Mouse (Mus musculus): ENCODE measurements around the gene Tex22. TPM values are rescaled to one million over a fixed set of nuclear protein-coding genes. Genes with fewer than 3 reads are reported as not detected.

Gene Tex22
- polyA plus RNA-seq, 1 experiment from 2014 or later: not detected

- Histone ChIP-seq H3K4me3 (peak overlapping the region; percentile 14; the same call in 1 of the 2 replicates), H3K27ac (peak overlapping the region; percentile 93), H3K9me3 (replicated peaks) (no peaks in the 10 kb centered on the region), H3K9ac (peak overlapping the region; percentile 67), H3K27me3 (replicated peaks) (no peaks in the 10 kb centered on the region), H3K4me1 (peaks cover 88% of the 10 kb centered on the region), H3K4me2 (peak overlapping the region; percentile 60), H3K36me3 (peaks cover 43% of the 10 kb centered on the region)
- ATAC-seq: peak; percentile 94
- WGBS (ENCODE audit: insufficient replicate concordance): 20% methylated on average over 4 of the region's 4 CpGs
These were observed 33.3 kb downstream of the Tex22 start for GRCm38 (mm10) chr12:113107431-113108124.

- Histone ChIP-seq H3K4me3 (no peak overlapping the region), H3K27ac (peak overlapping the region; percentile 93), H3K9ac (peak overlapping the region; percentile 40; the same call in 1 of the 2 replicates), H3K4me1 (peaks cover 85% of the 10 kb centered on the region), H3K4me2 (no peak overlapping the region), H3K27me3 (replicated peaks) (no peaks in the 10 kb centered on the region), H3K36me3 (peaks cover 44% of the 10 kb centered on the region), H3K9me3 (replicated peaks) (no peaks in the 10 kb centered on the region)
- WGBS (ENCODE audit: insufficient replicate concordance): 85% methylated on average over 17 of the region's 17 CpGs
- no peak for ATAC-seq
These were observed 34.4 kb downstream of the Tex22 start for GRCm38 (mm10) chr12:113108528-113109283.

GRCm38 (mm10) chr12:113109801-113110200, 35.5 kb downstream of the Tex22 start:
- Histone ChIP-seq H3K27me3 (replicated peaks) (no peaks in the 10 kb centered on the region), H3K4me2 (no peak overlapping the region), H3K36me3 (peaks cover 48% of the 10 kb centered on the region), H3K4me1 (peaks cover 75% of the 10 kb centered on the region), H3K9ac (no peak overlapping the region), H3K27ac (peak overlapping the region; percentile 57; the same call in 1 of the 2 replicates), H3K9me3 (replicated peaks) (no peaks in the 10 kb centered on the region), H3K4me3 (no peak overlapping the region)
- 90% methylated on average over 10 of the region's 10 CpGs for WGBS (ENCODE audit: insufficient replicate concordance)
- no peak for ATAC-seq

- H3K9me3 ChIP-seq (replicated peaks): no peaks in the 10 kb centered on the region
- H3K27ac ChIP-seq: no peak overlapping the region
- 86% methylated on average over 4 of the region's 4 CpGs for WGBS (ENCODE audit: insufficient replicate concordance)
- ATAC-seq: no peak
- peaks cover 32% of the 10 kb centered on the region for H3K4me1 ChIP-seq
- H3K4me3 ChIP-seq: no peak overlapping the region
- peaks cover 74% of the 10 kb centered on the region for H3K36me3 ChIP-seq
- no peak overlapping the region for H3K4me2 ChIP-seq
- no peaks in the 10 kb centered on the region for H3K27me3 ChIP-seq (replicated peaks)
- H3K9ac ChIP-seq: no peak overlapping the region
These were observed 39.8 kb downstream of the Tex22 start for GRCm38 (mm10) chr12:113114141-113114540.

GRCm38 (mm10) chr12:113114856-113115538, 40.7 kb downstream of the Tex22 start:
- Histone ChIP-seq H3K9ac (no peak overlapping the region), H3K36me3 (peaks cover 79% of the 10 kb centered on the region), H3K9me3 (replicated peaks) (no peaks in the 10 kb centered on the region), H3K27ac (no peak overlapping the region), H3K27me3 (replicated peaks) (no peaks in the 10 kb centered on the region), H3K4me2 (no peak overlapping the region), H3K4me1 (peaks cover 23% of the 10 kb centered on the region), H3K4me3 (no peak overlapping the region)
- WGBS (ENCODE audit: insufficient replicate concordance): 84% methylated on average over 16 of the region's 16 CpGs
- ATAC-seq: no peak

GRCm38 (mm10) chr12:113119516-113120410, 45.5 kb downstream of the Tex22 start:
- ATAC-seq: peak; percentile 60
- Histone ChIP-seq H3K36me3 (peaks cover 96% of the 10 kb centered on the region), H3K4me3 (no peak overlapping the region), H3K4me1 (no peaks in the 10 kb centered on the region), H3K9me3 (replicated peaks) (no peaks in the 10 kb centered on the region), H3K27ac (no peak overlapping the region; the same call in 1 of the 2 replicates), H3K4me2 (no peak overlapping the region), H3K9ac (no peak overlapping the region), H3K27me3 (replicated peaks) (no peaks in the 10 kb centered on the region)
- 87% methylated on average over 20 of the region's 20 CpGs for WGBS (ENCODE audit: insufficient replicate concordance)

- Histone ChIP-seq H3K4me1 (no peaks in the 10 kb centered on the region), H3K9me3 (replicated peaks) (no peaks in the 10 kb centered on the region), H3K27ac (0 out of 2 replicates have a peak overlapping the region, but pooled peaks have one; percentile 21), H3K9ac (no peak overlapping the region), H3K27me3 (replicated peaks) (no peaks in the 10 kb centered on the region), H3K36me3 (peaks cover 100% of the 10 kb centered on the region), H3K4me2 (no peak overlapping the region), H3K4me3 (no peak overlapping the region)
- no peak for ATAC-seq
- 75% methylated on average over 6 of the region's 6 CpGs for WGBS (ENCODE audit: insufficient replicate concordance)
These were observed 50.4 kb downstream of the Tex22 start for GRCm38 (mm10) chr12:113124726-113125125.

- peaks cover 100% of the 10 kb centered on the region for H3K36me3 ChIP-seq
- H3K27me3 ChIP-seq (replicated peaks): no peaks in the 10 kb centered on the region
- WGBS (ENCODE audit: insufficient replicate concordance): 91% methylated on average over 8 of the region's 8 CpGs
- no peak overlapping the region for H3K4me2 ChIP-seq
- no peak overlapping the region for H3K27ac ChIP-seq
- ATAC-seq: no peak
- no peak overlapping the region for H3K4me3 ChIP-seq
- no peak overlapping the region for H3K9ac ChIP-seq
- H3K9me3 ChIP-seq (replicated peaks): no peaks in the 10 kb centered on the region
- H3K4me1 ChIP-seq: 0 out of 2 replicates have a peak, but pooled peaks cover 7% of the 10 kb centered on the region
These were observed 56.4 kb downstream of the Tex22 start for GRCm38 (mm10) chr12:113130732-113131131.

- 87% methylated on average over 14 of the region's 14 CpGs for WGBS (ENCODE audit: insufficient replicate concordance)
- H3K4me3 ChIP-seq: no peak overlapping the region
- no peak overlapping the region for H3K4me2 ChIP-seq
- peaks cover 100% of the 10 kb centered on the region for H3K36me3 ChIP-seq
- no peaks in the 10 kb centered on the region for H3K27me3 ChIP-seq (replicated peaks)
- no peaks in the 10 kb centered on the region for H3K9me3 ChIP-seq (replicated peaks)
- no peak for ATAC-seq
- H3K4me1 ChIP-seq: 0 out of 2 replicates have a peak, but pooled peaks cover 7% of the 10 kb centered on the region
- H3K27ac ChIP-seq: no peak overlapping the region
- no peak overlapping the region for H3K9ac ChIP-seq
These were observed 57.3 kb downstream of the Tex22 start for GRCm38 (mm10) chr12:113131601-113132000.

GRCm38 (mm10) chr12:113132567-113132966, 58.3 kb downstream of the Tex22 start:
- peaks cover 100% of the 10 kb centered on the region for H3K36me3 ChIP-seq
- 74% methylated on average over 2 of the region's 2 CpGs for WGBS (ENCODE audit: insufficient replicate concordance)

GRCm38 (mm10) chr12:113133260-113133659, 59.0 kb downstream of the Tex22 start:
- Histone ChIP-seq H3K4me1 (peaks cover 7% of the 10 kb centered on the region; the same call in 1 of the 2 replicates), H3K36me3 (peaks cover 100% of the 10 kb centered on the region), H3K4me3 (no peak overlapping the region), H3K9ac (no peak overlapping the region), H3K4me2 (no peak overlapping the region), H3K9me3 (replicated peaks) (no peaks in the 10 kb centered on the region), H3K27ac (no peak overlapping the region), H3K27me3 (replicated peaks) (no peaks in the 10 kb centered on the region)
- ATAC-seq: no peak
- 83% methylated on average over 9 of the region's 9 CpGs for WGBS (ENCODE audit: insufficient replicate concordance)

More at GRCm38 (mm10) chr12:113132567-113132966, 58.3 kb downstream of the Tex22 start:
- H3K9me3 ChIP-seq (replicated peaks): no peaks in the 10 kb centered on the region
- no peak overlapping the region for H3K9ac ChIP-seq
- peaks cover 7% of the 10 kb centered on the region; the same call in 1 of the 2 replicates for H3K4me1 ChIP-seq
- ATAC-seq: no peak
- no peak overlapping the region for H3K4me3 ChIP-seq
- H3K27ac ChIP-seq: no peak overlapping the region
- no peak overlapping the region for H3K4me2 ChIP-seq
- no peaks in the 10 kb centered on the region for H3K27me3 ChIP-seq (replicated peaks)

All from liver, embryonic 12.5 days (tissue).